Mouse (Mus musculus): ENCODE data around the gene Kcnq1. TPM values are rescaled to one million over a fixed set of nuclear protein-coding genes. Genes with fewer than 3 reads are reported as not detected.

Kcnq1 gene
- not detected in 2 replicates for total RNA-seq (2014; fragmentation: Nextera tagmentation)
- not detected in 2 replicates for total RNA-seq (2017)

DNA sequence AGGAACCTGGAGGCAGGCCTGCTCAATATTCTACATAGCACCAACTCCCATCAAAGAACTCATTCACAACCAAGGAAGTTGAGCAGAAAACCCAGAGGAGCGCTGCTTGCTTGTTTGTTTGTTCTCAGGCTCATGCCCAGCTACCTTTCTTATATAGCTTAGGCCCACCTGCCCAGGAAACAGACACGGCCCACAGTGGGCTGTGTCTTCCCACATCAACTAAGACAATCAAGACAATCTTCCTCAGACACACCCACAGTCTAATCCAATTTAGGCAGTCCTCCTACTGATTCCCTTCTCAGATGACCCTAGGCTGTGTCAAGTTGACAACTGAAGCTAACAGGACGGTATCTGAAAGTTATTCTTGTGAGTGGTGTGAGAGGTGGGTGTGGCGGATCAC, at the start of gene Kcnq1:
TSS of gene Kcnq1 (plus strand) at position 301 of the 400 bp plus-strand sequence.
- ATAC-seq (replicated peaks; ENCODE audit: poor library complexity, severe bottlenecking), result no peak

DNA sequence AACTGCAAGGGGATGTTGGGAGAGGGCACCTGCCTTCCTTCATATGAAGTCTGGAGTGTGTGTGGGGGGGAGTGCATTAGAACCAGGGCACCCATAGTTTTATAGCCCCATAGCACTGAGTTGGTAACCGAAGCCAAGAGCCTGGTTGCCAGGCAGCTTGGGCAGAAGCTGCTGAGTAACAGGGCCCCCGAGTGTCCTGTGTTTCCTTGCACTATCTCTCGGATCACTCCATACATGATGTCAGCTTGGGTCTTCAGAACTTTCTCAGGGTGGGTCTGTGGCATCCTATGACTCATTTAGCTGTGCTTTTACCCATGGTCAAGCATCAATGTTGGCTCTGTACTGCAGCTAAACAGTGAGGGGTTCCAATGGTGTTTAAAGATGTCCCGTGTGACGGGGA, 49.1 kb upstream of the Kcnq1 start:
- no peak for ATAC-seq (replicated peaks; ENCODE audit: poor library complexity, severe bottlenecking)

DNA sequence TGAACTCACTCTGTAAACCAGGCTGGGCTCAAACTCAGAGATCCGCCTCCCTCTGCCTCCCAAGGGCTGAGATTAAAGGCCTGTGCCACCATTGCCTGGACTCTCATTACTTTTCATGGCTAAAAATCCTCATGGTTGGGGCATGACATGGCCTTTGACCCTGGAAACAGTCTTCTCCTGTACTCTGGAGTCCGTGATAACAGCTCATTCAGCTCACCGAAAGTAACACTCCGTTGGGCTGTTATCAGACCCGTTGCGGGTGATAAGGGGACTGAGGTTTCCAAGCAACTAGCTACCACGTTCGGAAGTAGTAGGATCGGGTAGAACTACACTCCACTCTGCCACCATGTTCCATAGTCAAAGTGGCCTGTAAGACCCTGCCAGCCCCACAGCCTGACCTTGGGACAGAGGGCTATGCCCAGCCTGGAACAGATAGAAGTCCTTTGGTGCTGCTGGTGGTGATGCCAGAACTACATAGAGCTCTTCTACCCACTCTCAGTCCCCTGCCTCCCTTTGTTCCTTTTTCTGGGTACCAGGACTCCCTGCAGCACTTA, 48.4 kb upstream of the Kcnq1 start:
- no peak for ATAC-seq (replicated peaks; ENCODE audit: poor library complexity, severe bottlenecking)

DNA sequence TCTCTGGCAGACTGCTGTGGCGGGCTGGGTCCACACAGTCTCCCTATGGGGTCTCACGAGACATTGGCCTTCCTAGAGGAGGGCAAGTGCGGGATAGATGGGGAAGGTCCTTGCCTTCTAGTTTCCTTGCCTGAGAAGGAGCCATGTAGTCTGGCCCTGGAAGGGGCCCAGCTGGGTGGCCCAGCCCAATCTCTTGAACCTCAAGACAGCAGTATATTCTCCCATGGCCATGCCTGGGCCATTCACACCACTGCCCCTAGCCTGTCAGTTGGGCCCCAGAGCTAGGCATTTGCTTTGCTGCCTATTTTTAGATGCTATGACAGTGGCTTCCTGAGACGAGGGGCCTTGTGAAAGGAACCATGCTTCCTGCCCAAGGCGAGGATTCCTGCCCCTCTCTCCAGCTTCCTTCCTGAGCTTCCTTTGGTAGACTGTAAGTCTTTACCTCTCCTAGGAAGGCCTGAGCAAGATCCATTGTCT, 47.9 kb upstream of the Kcnq1 start:
- ATAC-seq (replicated peaks; ENCODE audit: poor library complexity, severe bottlenecking), result peak; percentile 16

DNA sequence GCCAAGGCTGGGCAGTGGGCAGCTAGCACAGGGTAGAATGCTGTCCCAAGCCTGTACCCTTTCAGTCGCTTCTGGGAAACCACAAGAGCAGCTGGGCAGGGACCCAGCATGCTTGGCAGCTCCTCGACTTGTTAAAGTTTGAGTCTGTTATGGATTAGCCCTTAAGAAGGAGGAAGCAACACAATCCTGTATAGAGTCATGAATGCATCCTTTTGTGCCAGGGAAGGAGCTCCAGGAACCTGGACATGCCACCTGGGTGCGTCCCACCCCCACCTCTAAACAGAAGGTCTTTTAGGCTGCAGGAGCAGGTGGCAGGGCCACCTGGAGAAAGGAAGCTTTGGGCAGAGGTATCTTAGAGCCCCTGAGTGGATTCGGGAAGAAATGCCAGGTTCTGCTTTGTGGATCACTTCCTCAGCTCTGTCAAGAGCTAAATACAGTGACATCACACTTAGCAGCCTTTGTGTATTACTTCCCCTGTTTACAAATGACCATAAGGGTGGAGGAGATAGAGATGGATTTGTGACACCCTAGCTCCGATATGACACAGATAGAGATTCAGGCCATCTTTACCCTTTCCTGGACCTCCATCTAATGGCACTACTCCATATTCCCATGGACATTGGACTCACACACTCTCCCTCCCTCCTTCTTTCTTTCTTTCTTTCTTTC, 46.8 kb upstream of the Kcnq1 start:
- ATAC-seq (replicated peaks; ENCODE audit: poor library complexity, severe bottlenecking), result peak; percentile 62

DNA sequence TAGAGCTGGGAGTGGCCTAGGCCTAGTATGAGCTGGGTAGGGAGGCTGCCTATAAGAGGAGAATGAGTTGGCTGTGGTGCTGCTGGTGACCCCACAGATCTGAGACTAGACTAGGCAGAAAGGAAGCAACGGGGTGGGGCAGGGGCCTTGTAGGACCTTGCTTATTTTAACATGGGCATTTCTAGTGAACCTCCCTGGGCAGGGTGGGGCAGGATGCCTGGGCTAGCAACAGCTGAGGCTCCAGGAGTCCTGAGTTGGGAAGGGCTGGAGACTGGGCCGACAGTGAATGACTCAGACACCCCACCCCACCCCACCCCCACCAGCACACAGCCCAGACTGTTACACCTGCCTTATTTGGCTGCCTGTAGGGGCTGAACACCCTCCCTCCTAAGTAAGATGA, 43.5 kb upstream of the Kcnq1 start:
- no peak for ATAC-seq (replicated peaks; ENCODE audit: poor library complexity, severe bottlenecking)

DNA sequence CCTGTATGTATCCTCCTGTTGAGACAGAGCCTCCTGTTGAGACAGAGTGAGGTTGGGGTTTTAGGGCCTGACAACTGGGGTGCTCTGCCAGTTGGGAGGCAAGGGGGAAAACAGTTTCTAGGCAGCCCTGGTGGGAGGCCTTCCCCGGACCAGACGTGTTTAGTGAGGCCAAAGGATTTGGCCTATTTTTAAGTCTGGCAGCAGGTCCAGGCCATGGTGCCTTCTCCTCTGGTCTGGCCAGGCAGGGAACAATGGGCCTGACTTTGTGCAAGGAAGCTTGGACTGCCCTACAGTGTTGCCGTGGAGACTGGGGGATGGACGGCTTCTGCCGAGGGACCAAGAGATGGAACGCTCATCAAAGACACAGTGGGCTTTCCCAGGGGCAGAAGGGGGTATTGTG, 41.9 kb upstream of the Kcnq1 start:
- no peak for ATAC-seq (replicated peaks; ENCODE audit: poor library complexity, severe bottlenecking)

DNA sequence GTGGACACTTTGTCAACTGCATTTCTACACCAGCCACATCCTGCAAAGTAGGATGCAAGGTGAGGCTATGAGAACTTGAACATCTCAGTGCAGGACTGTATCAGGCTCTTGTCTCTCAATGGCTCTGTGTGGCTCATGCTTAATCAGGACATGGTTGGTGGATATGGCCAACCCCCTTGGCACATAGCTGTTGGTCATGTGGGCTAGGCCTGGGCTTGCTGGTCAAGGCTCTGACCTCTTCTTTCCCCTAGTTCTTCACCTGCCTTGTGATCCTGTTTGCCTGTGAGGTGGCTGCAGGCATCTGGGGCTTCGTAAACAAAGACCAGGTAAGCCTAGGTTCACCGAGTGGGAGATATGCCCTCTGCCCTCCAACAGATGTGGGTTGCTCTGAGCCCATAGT, 40.5 kb upstream of the Kcnq1 start:
- no peak for ATAC-seq (replicated peaks; ENCODE audit: poor library complexity, severe bottlenecking)

DNA sequence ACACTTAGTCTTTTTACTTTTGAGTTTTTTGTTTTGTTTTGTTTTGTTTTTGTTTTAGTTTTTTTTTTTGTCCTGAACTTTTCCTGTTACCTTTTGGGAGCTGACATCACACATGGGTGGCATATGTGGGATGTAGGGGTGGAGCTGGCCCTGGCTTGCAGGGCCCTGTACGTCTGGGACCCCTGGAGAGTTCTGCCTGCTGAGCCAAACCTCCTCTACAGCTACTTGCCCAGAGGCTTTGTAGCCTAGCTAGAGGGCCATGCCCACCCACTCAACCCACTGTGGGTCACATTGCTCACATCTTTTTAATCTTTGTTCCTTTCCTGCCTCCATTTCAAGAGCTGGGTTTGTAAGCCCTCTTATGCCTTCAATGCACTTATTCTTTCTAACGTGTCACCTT, 38.7 kb upstream of the Kcnq1 start:
- no peak for ATAC-seq (replicated peaks; ENCODE audit: poor library complexity, severe bottlenecking)

DNA sequence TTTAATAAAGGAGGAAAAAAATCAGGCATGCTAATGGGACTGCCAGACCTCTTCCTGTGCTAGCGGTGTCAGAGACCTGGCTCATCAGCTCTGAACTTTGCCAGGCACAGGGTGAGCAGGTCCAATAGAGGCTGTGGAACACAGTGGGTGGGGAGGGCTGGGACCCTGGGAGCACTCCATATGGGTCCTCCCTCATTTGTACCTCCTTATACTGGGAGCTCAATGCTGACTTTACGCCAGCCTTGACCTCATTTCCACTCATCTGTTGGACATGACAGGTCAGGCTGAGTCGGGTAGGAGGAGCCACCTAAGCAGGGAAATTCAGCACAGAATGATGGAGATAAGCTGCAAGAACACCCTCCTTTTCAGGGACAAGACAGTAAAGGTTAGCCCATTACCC, 38.3 kb upstream of the Kcnq1 start:
- no peak for ATAC-seq (replicated peaks; ENCODE audit: poor library complexity, severe bottlenecking)

DNA sequence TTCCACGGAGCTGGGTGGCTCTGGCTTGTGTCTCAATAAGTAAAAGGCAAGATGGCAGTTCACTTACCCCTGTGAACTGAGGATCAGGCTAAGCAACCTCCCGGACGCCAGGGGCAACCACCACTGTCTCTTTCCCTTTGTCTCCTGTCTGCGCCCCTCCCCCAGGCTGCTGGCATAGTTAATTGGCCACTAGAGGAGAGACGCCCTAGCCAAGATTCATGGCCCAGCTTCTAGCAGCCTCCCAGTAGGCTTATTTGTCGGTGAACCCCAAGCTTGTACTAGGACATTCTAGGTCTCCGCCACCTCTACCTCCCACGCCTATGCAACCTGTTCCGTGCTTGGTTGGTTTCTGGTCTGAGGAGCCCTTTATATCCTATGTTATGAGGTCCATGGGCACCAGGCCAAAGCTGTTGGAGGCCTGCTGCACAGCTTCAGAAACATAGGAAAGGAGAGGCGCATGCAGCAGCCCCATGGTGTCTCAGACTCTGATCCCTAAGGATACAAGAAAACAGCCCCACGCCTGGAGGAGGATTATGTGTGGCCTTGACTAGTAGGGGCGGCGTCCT, 37.8 kb upstream of the Kcnq1 start:
- no peak for ATAC-seq (replicated peaks; ENCODE audit: poor library complexity, severe bottlenecking)

DNA sequence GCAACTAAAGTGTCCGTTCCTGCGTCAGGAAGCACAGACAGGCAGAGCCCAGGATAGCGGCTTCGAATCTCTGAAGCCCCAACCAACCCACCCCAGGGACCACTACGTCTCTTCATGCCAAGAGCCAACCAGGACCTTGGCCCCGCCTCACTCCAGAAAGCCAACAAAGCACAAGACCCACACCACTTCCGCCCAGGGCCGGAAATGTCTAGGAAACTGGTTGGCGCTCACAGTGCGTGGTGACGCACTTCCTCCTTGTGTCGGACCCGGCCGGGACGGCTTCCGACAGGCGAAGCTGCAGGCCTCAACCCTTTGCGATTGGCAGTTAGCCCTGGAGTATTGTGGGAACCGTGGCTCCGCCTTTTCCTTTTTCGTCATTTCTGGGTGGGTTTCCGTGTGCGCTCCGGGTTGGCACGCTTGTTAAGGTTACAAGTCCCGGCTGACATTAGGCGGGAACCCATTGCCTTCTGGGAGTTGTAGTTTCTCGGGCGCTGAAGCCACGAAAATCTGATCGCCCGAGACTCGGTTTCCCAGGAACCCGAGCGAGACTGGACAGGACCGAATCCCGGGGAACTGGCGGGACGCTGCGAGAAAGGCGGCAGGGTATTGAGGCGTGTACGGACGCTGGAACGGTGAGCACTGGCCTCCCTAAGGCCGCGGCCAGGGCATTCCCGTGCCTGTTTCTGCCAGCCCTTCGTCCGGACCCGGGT, 37.1 kb upstream of the Kcnq1 start, which contains the start of gene Tssc4:
TSS of gene Tssc4 (plus strand) at position 368 of the 710 bp plus-strand sequence.
- ATAC-seq (replicated peaks; ENCODE audit: poor library complexity, severe bottlenecking), result peak; percentile 84

DNA sequence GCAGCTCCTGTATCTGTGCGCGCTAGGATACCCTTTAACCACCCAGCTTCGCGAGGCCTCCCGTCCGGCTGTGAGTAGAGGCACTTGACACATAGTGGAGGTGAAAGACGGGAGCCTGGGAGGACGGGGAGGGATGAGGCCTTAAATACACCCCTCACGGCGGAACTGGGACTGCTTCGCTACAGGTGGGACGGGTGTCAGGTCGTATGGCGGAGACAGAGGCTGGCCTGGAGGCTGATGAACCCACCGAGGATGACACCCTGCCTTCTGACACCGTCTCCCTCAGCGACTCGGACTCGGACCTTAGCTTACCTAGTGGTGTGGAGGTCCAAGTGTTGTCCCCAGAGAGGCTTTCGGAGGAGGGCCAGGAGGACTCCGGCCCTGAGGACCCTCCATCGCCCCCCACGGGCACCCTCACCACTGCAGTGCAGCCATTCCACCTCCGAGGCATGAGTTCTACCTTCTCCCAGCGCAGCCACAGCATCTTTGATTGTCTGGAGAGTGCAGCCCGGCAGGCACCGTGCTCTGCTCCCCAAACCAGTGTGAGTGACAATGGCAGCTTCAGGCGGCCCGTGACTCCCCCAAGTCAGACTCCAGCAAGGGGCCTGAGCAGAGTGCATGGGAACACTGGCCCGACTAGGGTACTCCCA, 36.3 kb upstream of the Kcnq1 start:
- ATAC-seq (replicated peaks; ENCODE audit: poor library complexity, severe bottlenecking), result 0 out of 2 replicates have a peak, but pooled peaks have one; percentile 1

DNA sequence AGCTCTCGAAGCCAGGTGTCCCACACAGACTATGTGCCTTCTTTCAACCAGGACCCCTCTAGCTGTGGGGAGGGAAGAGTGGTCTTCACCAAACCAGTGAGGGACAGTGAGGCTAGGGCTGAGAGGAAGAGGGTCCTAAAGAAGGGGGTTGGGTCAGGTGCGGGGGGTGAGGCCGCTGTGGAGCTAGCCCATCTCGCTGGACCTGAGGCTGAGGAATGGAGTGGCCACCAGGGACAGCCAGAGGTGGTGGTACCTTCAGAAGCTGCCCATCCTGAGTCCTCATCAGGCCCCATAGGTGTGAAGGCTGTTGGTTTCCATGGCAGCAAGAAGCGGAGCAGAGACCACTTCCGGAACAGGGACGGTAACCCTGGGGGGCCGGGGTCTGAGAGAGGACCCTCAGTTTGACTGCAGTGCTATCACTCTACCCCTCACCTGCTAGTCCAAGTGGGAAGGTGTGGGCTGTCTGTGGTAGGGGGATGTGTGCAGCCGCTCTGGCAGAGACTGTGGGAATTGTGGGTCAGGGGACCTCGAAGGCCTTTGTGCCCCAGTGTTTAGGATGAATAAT, 35.6 kb upstream of the Kcnq1 start:
- no peak for ATAC-seq (replicated peaks; ENCODE audit: poor library complexity, severe bottlenecking)

DNA sequence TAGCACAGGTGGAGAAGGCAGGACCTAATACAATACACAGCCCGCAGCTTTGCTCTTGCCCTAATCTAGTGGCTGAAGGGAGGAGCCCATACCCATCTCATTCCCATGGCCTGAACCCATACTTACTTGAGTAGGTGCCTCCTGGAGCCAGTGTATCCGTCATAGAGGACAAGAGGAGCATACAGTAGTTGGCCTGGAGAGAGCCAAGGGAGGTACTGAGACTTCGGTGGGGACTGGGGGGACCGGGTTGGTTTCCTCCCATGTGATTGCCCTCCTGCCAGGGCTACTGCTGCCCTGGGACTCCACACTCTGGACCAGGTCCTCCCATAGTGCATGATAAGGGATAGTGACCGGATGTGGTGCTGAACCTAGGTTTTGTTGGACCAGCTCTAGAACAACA, 33.6 kb upstream of the Kcnq1 start:
- no peak for ATAC-seq (replicated peaks; ENCODE audit: poor library complexity, severe bottlenecking)

DNA sequence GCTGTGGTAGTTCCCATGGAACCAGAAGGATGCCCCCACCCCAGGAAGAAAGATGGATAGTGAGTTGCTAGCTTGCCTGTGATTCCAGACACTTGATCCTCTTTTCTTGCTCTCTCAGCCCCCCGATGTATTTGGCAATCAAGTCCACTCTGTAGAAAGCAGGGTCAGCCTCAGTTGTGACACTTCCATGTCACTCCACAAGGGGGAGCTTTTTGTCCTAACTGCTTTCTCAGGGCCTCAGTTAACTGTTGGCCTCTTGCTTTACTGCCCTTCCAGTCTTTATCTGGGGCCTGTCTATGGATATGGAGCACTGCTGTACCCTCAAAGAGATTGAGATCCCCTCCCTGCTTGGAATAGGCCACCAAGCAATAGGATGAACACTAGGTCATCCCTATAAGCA, 33.1 kb upstream of the Kcnq1 start:
- ATAC-seq (replicated peaks; ENCODE audit: poor library complexity, severe bottlenecking), result peak; percentile 8; the same call in 1 of the 2 replicates

DNA sequence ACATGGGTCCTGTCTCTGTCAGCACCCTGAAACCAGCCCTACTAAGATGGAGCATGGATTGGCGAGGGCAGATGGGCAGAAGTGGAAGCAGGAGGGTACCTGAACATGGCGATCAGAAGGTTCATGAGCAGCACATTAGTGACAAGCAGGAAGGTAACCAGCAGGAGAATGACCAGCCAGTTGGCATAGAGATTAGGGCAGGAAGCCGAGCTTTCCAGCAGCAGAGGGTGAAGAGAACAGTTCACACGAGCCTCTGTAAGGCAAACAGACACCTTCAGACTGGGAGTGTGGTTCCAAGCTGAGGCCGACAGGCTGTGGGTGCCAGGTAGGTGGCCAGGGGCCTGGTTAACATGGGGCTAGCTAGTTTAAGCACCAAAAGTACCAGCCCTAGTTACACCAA, 30.8 kb upstream of the Kcnq1 start:
- ATAC-seq (replicated peaks; ENCODE audit: poor library complexity, severe bottlenecking), result no peak

DNA sequence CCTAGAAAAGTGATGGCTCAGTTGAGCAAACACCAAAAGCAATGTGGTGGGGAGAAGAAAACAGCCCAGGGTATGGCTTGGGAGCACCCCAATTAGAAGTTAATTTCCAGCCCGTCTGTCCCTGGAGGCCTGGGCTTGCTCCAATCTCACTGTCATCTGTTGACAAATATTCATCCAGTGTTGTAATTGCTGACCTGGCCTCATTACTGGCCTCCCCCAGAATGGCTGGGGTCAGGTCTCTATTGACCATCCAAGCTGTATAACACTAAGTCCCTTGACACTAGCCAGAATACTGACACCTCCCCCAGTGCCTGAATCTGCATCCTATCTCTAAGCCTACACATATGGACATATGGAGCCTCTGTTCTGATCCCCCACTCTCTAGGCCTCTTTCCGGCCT, 28.8 kb upstream of the Kcnq1 start:
- no peak for ATAC-seq (replicated peaks; ENCODE audit: poor library complexity, severe bottlenecking)

DNA sequence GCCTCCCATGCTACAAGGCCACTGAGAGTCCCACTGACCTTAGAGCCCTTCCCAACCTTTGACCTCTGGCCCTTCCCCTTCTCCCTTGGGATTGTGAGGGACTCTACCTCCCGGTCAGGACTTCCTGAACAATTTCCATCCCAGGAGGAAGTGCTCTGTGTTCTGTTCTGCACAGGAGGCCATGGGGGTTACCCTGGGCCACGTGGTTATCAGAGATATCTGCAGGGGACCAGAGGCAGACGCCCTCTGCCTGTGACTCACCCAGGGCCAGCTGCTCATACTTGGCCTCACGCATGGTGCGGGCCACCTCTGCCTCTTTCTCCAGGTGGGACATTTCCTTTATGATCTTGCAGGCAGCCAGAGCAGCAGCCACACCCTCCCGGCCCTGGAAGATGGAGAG, 24.1 kb upstream of the Kcnq1 start:
- ATAC-seq (replicated peaks; ENCODE audit: poor library complexity, severe bottlenecking), result no peak

DNA sequence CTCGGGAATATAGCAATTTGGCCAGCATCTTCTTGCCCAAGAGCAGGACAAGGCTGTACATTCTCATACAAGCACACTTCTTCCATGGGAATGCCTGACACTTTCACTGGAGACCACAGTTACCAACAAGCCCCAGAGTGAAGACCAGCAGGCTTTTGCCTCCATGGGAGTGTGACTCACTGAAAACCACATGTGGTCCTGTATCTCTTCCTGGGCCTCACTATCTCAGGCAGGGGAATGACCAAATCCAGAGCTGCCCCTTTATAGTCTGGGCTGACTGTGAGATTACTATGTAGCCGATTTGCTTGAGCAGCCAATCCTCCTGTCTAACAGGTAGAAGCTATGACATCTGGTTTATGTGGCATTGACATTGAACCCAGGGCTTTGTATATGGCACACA, 22.5 kb upstream of the Kcnq1 start:
- no peak for ATAC-seq (replicated peaks; ENCODE audit: poor library complexity, severe bottlenecking)
